Comparison of ENCODE assay signal across 8 mouse cellular contexts in the genomic region with DNA sequence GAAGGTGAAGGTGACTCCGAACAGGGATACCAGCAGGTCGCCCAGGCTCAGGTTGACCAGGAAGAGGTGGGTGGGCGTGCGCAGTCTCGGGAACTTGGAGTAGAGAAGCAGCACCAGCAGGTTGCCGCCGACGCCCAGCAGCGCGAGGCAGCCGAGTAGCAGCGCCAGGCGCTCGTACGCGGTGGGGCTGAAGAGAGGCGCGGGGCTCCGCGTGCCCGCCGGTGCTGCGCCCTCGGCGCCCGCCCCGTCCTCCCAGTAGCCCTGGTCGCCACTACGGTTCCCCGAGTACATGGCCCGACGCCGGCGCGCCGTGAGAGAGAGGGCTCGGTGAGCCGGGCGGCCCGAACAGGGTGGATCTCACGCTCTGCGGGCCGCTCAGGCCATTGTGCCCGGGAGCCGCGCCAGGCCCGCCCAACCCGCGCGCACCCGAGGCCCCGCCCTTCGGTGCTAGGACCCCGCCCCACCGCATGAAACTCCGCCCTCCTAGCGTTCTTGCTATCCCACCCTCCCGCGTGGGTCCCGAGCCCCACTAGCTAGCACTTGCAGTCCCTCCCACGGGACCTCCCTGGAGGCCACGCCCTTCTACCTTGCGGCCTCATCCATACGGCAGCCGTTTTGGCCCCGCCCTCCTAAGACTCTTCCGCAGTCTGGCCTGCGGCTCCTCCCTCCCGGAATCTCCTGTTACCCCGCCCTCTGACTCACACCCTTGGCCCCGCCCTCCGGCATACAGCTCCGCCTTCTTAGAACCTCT. TPM values are rescaled to one million over a fixed set of nuclear protein-coding genes. Genes with fewer than 3 reads are reported as not detected.
DNase-seq lines count a peak whose midpoint lies in the region; ATAC-seq and TF ChIP-seq lines count a peak whose summit lies in the region.

Gene Opn3 (minus strand): TSS at position 531 of the 751 bp plus-strand sequence.
Gene Chml (minus strand): TSS at position 656 of the 751 bp plus-strand sequence.

- no peak for TF ChIP-seq CTCF in gastrocnemius, adult 2 months (IDR thresholded peaks at IDR 0.05)
- no peak for TF ChIP-seq CTCF in hindbrain, postnatal 0 days (IDR thresholded peaks at IDR 0.05; ENCODE audit: low read depth)
- no peak for TF ChIP-seq CTCF in left cerebral cortex, adult 2 months (IDR thresholded peaks at IDR 0.05)

- peak within 1 kb of the TSS; percentile 69 for H3K9ac ChIP-seq in hindbrain, postnatal 0 days (replicated peaks; ENCODE audit: low read length)

- peak; percentile 99 for DNase-seq in ZHBTc4 (ENCODE audit: low read depth, low spot score)
- DNase-seq in gastrocnemius, adult 2 months: peak; percentile 99
- peak; percentile 99 for DNase-seq in hindbrain, postnatal 0 days (ENCODE audit: low spot score)
- peak; percentile 95 to 97 for DNase-seq in left cerebral cortex, adult 2 months (ENCODE audit: extremely low spot score in 1 of 2, low spot score in 2 of 2)
- DNase-seq in right cerebral cortex, adult 2 months (ENCODE audit: low spot score in 2 of 2): peak; percentile 96
- peak; percentile 99 for DNase-seq in urinary bladder, postnatal 14 days (ENCODE audit: low spot score)

- H3K27me3 ChIP-seq in hindbrain, postnatal 0 days (ENCODE audit: insufficient read depth, low read length): no peaks in the 10 kb centered on the region

- ATAC-seq in common myeloid progenitor, adult 5-6 weeks (replicated peaks; ENCODE audit: low read depth, poor library complexity, severe bottlenecking): peak; percentile 86
- peak; percentile 97 for ATAC-seq in hindbrain, postnatal 0 days
- ATAC-seq in megakaryocyte, adult 5-6 weeks (ENCODE audit: poor library complexity, severe bottlenecking): peak; percentile 83

- peak within 1 kb of the TSS; percentile 88 for H3K4me2 ChIP-seq in hindbrain, postnatal 0 days (ENCODE audit: low read depth, low read length)

- intact Hi-C loops in gastrocnemius, adult 2 months (cut with DNase I): loop anchor here (2.0 to 10.0 kb wide), 3 partner anchors 68 to 1752 kb away; partner anchors contain the start of genes Exo1, Fh1 and Zbtb18
- intact Hi-C loops in left cerebral cortex, adult 2 months (cut with DNase I): loop anchor here (1.0 to 5.0 kb wide), 2 partner anchors 67 to 190 kb away; partner anchors contain the start of genes Exo1 and Fh1

- H3K4me1 ChIP-seq in hindbrain, postnatal 0 days (ENCODE audit: insufficient read depth, low read length): 0 out of 2 replicates have a peak, but pooled peaks cover 5% of the 10 kb centered on the region

- under 1% methylated on average over 64 of the region's 73 CpGs for WGBS in hindbrain, postnatal 0 days

- H3K9me3 ChIP-seq in hindbrain, postnatal 0 days (ENCODE audit: low read length): no peaks in the 10 kb centered on the region

- H3K27ac ChIP-seq in gastrocnemius, adult 2 months: peak within 1 kb of the TSS; percentile 92
- H3K27ac ChIP-seq in hindbrain, postnatal 0 days: peak within 1 kb of the TSS; percentile 83
- H3K27ac ChIP-seq in left cerebral cortex, adult 2 months: peak within 1 kb of the TSS; percentile 80

- H3K36me3 ChIP-seq in hindbrain, postnatal 0 days (ENCODE audit: insufficient read depth, low read length): peaks cover under 1% of the 10 kb centered on the region; the same call in 1 of the 2 replicates

- H3K4me3 ChIP-seq in gastrocnemius, adult 2 months: peak within 1 kb of the TSS; percentile 91
- peak within 1 kb of the TSS; percentile 53 for H3K4me3 ChIP-seq in hindbrain, postnatal 0 days (ENCODE audit: low read length)
- peak within 1 kb of the TSS; percentile 89 for H3K4me3 ChIP-seq in left cerebral cortex, adult 2 months

RNA-seq across cellular contexts. Expression of gene Opn3, which starts in this region (rescaled TPM):
- total RNA-seq in common myeloid progenitor, adult 5-6 weeks (2017): 1.9 TPM in 1 of 2 replicates, not detected in the other
- 1 to 10 TPM; 2.5 to 3.8 TPM for total RNA-seq in gastrocnemius, adult 2 months (2021)
- 14.8 and 17.4 TPM in 2 replicates for total RNA-seq in hindbrain, postnatal 0 days (2014; rRNA removed)
- polyA plus RNA-seq in hindbrain, postnatal 0 days (2015; fragmentation: Nextera tagmentation; extraction: Ambion mirVana): 8.3 and 8.6 TPM in 2 replicates
- total RNA-seq in left cerebral cortex, adult 2 months (2021): 1 to 10 TPM; 6.1 to 6.6 TPM
- total RNA-seq in megakaryocyte, adult 5-6 weeks (2015): 1.5 and 1.9 TPM in 2 replicates
- 0.37 and 1.7 TPM in 2 replicates for total RNA-seq in megakaryocyte, adult 5-6 weeks (2017)

RNA-seq across cellular contexts. Expression of gene Chml, which starts in this region (rescaled TPM):
- total RNA-seq in common myeloid progenitor, adult 5-6 weeks (2017): 17.8 and 26.8 TPM in 2 replicates
- 1 to 10 TPM; 3.0 to 3.4 TPM for total RNA-seq in gastrocnemius, adult 2 months (2021)
- total RNA-seq in hindbrain, postnatal 0 days (2014; rRNA removed): 18.2 and 29.4 TPM in 2 replicates
- polyA plus RNA-seq in hindbrain, postnatal 0 days (2015; fragmentation: Nextera tagmentation; extraction: Ambion mirVana): 2.5 and 2.7 TPM in 2 replicates
- total RNA-seq in left cerebral cortex, adult 2 months (2021): 10 to 100 TPM in 1 of 2 experiments, 1 to 10 TPM in 1; 10.0 to 10.1 TPM
- 14.2 and 17.0 TPM in 2 replicates for total RNA-seq in megakaryocyte, adult 5-6 weeks (2015)
- total RNA-seq in megakaryocyte, adult 5-6 weeks (2017): 28.4 and 38.1 TPM in 2 replicates

Comparison
In these comparisons a context has a peak if more than half of its experiments do, and no peak if none do; other contexts are left out.
1. Peak in every context shown above with its lines: DNase-seq, ATAC-seq, H3K4me3 ChIP-seq and H3K27ac ChIP-seq.